Mouse (Mus musculus) cerebellum, adult 9-10 months (tissue): ENCODE data around the gene Rag1.
A peak's percentile ranks its signal among the peaks of the same experiment; 100 is the strongest.

ENCODE experiments used
- DNase-seq: peaks from one replicate; pipeline ENCODE4 v3.0.0; 2022

Gene Rag1

GRCm38 (mm10) chr2:101638979-101639839 is 10.1 kb downstream of the Rag1 start:
- DNase-seq: no peak

DNA sequence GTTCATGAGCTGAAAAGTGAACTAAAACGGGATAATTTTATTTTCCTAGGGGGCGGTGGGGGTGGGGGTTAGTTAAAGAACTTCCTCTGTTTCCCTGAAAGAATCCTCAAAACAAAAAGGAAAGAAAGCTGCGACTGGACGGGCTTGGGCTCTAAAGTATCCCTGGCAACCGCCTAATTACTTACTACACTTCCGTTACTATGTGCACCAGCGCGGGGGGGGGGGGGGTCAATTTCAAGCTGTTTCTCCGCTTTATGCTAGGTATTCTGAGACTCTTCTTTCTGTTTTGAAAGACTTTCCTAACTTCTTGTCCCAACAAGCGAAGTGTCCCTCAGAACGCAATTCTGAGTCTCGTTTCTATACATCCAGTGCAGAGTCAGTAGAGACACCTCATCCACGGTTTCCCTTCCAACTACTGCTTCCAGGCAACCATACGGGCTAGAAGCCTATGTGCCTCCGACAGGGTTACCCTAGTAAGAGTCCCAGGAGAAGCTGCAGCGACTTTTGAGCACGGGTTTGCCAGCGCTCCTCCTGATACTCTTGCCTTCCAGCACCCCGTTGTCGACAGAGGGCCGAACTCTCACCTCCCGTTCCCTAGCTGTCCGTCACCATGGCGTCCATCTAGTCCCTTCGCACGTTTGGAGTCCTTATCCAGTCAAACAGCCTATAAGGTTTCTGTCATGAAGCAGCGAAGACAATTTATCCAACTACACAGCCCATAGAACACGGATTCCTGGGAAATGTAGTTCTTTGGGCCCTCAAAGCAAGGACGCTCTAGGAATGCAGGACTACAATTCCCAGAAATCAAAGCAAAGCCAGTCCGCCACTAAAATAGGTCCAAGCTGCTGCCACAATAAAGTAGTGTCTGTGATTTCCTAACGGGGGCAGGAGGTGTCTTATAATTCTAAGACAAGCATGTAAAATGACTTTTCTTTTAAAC is 20.7 kb downstream of the Rag1 start:
- DNase-seq: peak; percentile 99

- DNase-seq: no peak
These were observed 22.1 kb downstream of the Rag1 start for GRCm38 (mm10) chr2:101627227-101627626.

DNA sequence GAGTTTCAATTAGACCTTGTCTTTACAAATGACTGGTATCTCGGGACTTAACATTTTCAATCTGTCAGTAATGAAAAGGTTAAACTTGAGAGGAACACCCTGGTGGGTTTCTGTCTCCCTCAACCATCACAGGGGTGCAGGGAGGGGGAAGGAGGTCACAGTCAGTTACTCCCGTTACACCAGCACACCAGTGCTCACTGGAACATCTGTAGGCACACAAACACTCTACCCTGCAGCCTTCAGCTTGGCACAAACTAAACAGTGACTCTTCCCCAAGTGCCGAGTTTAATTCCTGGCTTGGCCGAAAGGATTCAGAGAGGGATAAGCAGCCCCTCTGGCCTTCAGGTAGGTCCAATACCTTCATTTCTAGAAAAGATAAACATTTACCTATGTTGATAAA is 24.8 kb downstream of the Rag1 start, which contains the start of gene Rag2:
Gene Rag2 (plus strand): TSS at position 193 of the 400 bp plus-strand sequence.
- no peak for DNase-seq

DNA sequence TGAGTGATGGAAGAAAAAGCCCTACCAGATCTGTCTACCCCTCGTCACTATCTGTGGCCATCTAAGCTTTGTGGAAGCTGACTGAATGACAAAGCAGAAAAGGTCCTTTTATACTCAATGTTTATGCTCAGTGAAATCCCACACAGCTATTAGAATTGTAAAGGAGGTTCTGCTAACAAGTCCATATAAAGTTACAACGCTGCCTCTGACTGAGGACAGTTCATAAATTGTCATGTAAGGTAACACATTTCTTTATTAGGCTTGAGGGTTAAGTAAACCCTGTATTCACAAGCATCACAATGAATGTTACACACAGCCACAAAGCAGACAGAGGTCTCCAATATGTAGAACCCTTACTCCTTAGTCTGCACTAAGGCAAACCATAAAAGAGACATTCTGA is 25.3 kb downstream of the Rag1 start:
- no peak for DNase-seq

DNA sequence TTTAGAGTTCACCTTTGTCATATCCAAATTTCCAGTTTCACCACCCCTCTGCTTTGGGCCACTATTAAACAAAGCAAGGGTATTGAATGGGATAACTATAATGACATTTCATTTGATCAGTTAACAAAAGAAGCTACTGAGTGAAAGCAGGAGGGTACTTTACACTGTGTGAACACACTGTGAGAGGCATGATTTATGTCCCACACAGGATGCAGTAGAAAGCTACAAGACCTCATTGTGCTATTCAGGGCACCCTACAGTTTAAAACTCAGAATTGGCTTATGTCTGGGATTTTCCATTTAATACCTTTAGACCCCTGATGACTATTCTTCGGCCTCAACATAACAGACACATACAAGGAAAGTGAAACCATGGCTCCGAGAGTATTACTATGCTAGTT is 26.3 kb downstream of the Rag1 start:
- DNase-seq: no peak

DNA sequence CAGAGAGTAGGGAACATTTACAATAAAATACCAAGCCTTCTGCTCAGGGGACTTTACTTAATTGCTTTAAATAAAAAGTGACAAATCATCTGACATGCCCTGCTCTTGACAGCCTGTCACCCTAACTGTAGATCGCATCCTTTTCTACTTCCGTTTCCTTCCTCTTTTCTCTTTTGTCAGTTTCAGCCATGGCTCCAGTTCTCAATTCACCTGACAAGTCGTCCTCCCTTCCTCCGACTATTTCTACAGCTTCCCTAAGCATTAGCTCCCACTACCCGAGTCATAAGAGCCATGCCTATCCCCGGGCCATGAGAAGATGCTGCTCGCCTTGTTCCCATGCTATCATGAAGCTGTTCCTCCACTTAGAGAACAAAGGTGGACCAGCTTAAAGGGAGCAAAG is 27.7 kb downstream of the Rag1 start:
- DNase-seq: no peak

GRCm38 (mm10) chr2:101620899-101621298 is 28.4 kb downstream of the Rag1 start:
- DNase-seq: no peak

DNA sequence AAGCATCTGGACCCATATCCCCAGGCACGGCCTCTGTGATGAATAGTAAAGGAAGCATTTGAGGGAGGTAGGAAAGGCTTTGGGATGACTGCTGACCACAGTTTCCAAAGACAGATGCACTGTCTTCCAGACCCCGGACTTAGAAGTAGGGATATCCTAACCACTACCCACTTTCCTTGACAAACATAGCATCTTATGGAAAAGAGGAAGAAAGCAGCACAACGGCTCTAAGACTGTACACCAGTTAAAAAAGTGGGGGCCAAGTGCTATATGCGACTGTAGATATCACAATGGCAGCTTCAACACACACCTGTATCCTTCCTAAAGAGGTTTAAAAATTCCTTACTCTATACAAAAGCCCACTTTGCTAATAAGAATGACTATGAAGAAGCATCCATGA is 30.9 kb downstream of the Rag1 start:
- no peak for DNase-seq

DNA sequence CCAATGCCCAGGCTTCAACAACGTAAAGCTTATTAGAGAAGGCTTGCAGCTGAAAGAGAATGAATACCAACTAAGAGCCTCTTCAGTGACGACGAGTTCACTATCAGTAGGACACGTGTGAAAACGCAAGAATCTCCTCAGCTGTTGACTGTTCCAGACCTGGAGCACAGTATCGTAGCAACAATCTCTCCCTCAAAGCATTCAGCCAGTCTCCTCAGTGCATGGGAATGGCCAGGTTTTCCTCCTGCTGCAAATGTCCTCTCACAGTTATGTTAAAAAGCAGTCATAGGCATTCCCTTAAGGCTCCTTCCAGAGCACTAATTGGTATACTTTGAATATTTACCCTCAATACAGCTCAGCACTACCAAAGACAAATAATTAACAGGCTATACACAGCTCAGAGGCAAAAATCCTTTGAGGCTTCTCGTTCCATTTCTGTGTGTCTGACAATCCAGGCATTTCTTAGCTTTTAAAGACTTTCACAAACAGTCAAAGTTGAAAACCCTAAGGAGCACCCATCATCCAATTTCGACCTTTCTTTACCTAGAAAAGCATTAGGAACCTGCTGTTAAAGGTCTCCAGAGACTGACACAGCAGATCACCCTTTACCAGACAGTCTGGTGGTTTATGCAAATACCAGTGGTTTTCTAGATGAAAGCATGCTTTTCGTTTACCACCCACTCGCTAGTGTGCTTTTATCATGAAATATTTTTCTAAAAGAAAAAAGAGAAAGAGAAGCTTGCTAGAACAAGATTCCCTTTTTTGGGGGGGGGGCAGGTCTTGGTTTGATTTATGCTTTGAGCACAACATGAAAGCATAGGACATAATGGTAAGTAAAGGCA is 33.6 kb downstream of the Rag1 start:
- no peak for DNase-seq

DNA sequence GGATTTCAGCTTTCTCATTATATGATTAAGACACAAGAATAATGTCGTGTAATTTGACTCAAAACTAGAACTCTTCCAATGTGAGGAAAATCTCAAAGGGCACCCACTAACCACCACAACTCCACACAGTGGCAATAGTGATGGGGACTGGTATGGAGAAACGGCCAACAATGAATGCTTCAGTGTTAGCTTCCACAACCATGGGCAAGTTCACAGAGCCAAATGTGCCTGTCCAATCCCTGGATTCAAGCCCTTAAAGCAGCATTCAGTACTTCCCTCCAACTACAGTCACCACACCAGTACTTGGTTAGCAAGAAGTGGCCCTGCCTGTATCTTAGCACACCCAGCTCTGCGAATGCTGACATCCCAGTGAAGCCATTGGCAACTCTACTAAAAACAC is 38.4 kb downstream of the Rag1 start:
- no peak for DNase-seq

DNA sequence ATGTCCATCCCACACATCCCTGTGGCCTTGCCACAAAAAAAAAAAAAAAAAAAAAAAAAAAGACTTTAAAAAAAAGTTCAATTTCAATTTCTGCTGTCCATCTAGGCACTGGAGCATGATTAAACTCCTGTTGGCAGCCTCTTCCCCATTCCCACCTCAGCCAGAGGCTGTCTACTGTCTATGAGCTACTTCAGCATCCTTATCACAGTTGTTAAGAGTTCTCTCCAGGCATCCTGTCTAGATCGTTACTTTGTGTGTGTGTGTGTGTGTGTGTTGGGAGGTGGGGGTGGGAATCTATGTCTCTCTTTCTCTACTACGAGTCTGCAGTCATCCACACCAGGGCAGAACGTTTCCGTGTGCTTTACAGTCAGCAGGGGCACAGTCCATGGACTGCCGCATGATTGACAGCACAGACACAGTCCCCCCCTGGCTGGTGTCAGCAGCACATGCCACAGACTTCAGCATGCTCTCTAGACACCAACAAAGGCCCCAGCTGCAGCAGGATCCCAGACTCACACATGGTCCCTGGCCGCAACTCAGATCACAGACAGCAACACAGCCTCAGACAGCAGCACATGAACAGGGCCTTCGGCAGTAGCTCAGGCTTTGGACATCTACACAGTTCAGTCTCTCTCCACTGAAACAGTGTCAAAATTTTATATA is 40.9 kb downstream of the Rag1 start:
- DNase-seq: no peak

- DNase-seq: no peak
These were observed 46.2 kb downstream of the Rag1 start for GRCm38 (mm10) chr2:101603099-101603498.

GRCm38 (mm10) chr2:101600703-101601102 is 48.6 kb downstream of the Rag1 start:
- peak; percentile 77 for DNase-seq

DNA sequence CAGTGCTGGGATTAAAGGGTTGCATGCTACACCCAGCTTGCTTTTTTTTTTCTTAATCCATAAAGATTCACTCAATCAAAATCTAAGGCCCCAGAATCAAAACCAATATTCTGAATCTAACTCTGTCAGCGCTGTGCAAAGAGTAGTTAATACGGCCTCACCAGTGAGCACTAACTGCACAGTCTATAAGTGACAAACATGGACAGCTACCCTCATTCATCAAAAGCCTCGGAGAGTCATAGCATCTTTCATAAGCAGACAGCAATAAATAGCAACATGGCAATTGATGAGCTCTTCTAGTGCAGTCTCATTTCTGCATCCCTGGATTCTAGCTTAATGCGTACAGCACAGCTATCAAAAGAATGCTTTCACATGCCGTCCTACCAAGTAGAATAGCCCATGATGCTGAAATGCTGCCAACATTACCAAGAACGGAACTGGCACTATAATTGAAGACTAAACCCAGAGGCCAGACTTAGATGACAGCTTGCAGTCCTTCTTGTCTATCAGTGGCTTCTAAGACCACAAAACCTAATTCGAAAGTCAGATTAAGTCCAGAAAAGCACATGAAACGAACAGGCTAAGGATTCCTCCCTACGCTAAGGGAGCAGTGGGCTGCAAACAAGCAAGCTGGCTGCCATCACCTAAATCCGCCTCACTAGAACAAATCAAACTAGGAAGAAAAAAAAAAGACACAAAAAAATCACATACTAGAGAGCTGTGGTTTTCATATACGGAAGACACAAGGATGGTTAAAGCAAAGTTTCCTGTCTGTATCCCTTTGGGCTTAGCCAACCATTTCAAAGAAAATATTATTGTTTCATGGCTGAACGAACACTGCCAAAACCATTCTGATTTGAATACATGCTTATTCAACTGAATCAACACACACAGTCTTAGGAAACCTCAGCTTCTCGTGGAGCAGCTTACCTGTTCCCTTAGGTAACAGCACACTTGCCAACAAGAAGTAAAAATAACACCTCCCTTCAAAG is 50.8 kb downstream of the Rag1 start:
- DNase-seq: peak; percentile 74

- no peak for DNase-seq
These were observed 52.1 kb downstream of the Rag1 start for GRCm38 (mm10) chr2:101597186-101597585.

DNA sequence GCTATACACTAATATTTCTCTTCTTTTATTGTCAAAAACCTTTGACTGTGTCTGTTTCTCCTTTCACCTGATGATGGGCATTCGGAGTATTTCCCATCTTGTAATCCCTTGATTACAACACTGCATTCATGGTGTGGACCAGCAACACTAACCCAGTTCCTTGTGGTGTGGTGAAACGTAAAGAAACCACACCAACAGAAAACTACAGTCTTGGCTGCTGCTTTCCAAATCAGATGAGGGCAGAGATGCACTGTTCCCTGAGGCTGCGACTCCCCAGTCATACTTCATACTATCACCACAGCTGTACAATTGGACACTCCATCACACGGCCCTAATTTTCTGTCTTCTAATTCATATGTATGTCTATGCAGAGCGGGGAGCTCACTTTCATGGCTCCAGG is 54.6 kb downstream of the Rag1 start:
- DNase-seq: no peak

DNA sequence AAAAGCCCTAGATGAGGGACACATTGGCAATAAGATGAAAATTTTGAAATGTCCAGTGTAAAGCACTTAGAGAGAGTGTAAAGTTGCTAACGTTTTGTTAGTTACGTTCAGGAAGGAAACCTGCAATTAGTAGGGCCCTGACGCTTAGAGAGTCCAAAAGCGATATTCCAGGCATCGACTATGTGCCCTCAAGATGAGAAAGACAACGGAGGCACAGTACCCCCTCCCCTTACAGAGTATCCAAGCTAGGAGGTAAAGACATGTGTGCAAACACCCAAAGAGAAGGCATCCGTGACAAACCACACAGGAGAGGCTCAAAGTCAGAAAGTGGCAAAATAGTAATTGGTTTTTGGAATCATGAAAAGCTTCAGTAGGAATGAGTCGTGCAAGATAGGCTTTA is 56.4 kb downstream of the Rag1 start:
- no peak for DNase-seq

GRCm38 (mm10) chr2:101592023-101592841 is 57.1 kb downstream of the Rag1 start:
- peak; percentile 50 for DNase-seq

DNA sequence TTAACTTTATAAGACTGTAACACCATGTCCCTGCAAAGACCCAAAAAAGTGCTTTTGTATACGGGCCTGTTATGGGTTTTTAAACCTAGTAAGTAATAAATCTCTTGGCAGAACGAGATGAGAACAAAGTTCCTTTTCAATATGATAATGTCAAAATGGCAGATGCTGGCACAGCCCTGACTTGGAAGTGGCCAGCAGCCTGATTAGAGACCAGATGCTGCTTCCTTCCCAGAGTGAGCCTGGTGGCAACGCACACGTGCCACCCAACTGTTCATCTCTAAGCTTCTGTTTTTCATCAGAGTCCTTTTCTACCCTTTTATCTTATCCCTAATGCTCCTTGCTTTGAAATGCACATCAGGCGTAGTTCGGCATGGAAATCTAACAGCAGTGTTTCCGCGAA is 57.9 kb downstream of the Rag1 start:
- no peak for DNase-seq
